Mouse (Mus musculus): ENCODE results near the gene Gm21317.
"Not testable (repeated sequence)": the region's sequence is repeated elsewhere in the genome, so short reads cannot be mapped to it uniquely, and the experiment has no call there.

Gene Gm21317

DNA sequence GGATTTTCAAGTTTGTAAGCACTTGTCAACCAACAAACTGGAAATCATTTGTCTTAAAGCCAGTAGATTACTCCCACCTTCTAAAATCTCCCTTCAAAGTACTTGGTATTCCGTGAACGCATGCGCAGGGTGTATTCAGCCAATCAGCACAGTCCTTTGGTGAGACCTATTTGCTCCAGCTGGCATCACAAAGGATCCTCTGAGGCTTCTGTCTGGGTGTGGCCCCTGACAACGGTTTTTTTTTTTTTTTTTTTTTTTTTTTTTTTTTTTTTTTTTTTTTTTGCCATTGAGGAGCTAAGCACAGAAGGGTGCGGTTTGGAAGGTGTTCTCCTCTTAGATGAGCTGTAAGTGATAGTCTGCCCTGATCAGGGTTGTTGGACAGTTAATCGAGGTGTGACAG, at the start of gene Gm21317:
Gm21317 (plus strand) TSS at position 301 of the 400 bp plus-strand sequence.
- DNase-seq (ENCODE audit: low read depth), result not testable (repeated sequence)
